Comparison of ENCODE assay signal across 14 mouse cellular contexts in genomic region chr11:35367248-35367647, GRCm38 (mm10).
DNase-seq lines count a peak whose midpoint lies in the region; ATAC-seq lines count a peak whose summit lies in the region.
"Had no signal": no experiment of that assay in that cellular context is flagged by ENCODE, and none has a peak within 500 bp of the region (broad histone marks: within the 10 kb centered on the region; RNA-seq: fewer than 3 reads in every experiment).

No protein-coding gene starts in this region.

- H3K27ac ChIP-seq in kidney, embryonic 16.5 days (ENCODE audit: low read length) = no peak overlapping the region
- H3K27ac ChIP-seq: embryonic facial prominence, embryonic 13.5 days; forebrain, embryonic 15.5 days; macrophage had no signal

- H3K36me3 ChIP-seq in kidney, embryonic 16.5 days (ENCODE audit: insufficient read depth, low read length) = no peaks in the 10 kb centered on the region
- H3K36me3 ChIP-seq: forebrain, embryonic 15.5 days; G1E had no signal

- DNase-seq in kidney, adult 18-20 months = peak; percentile 15
- peak; percentile 12 for DNase-seq in thymus, postnatal 0 days (ENCODE audit: low spot score)
- no peak for DNase-seq in thymus, postnatal 36 days
- DNase-seq in WW6 (ENCODE audit: low read depth, low spot score) = peak; percentile 42
- no peak for DNase-seq in Muller cell, postnatal 12 days (ENCODE audit: inconsistent ontology term)
- DNase-seq in yolk sac, embryonic 10.5 days (ENCODE audit: low spot score) = no peak
- DNase-seq: cerebellum, adult 8-10 months; heart, postnatal 4 days; right cerebral cortex, postnatal 25 days had no signal

- H3K4me3 ChIP-seq in kidney, embryonic 16.5 days (ENCODE audit: low read length) = no peak overlapping the region
- H3K4me3 ChIP-seq: embryonic facial prominence, embryonic 13.5 days; forebrain, embryonic 15.5 days had no signal

- peaks cover 21% of the 10 kb centered on the region for H3K4me1 ChIP-seq in kidney, embryonic 16.5 days (ENCODE audit: insufficient read depth, low read length)

- ATAC-seq in kidney, embryonic 16.5 days (ENCODE audit: low FRiP score, low TSS enrichment) = no peak
- ATAC-seq: forebrain, embryonic 15.5 days had no signal

- no peak overlapping the region for H3K9ac ChIP-seq in kidney, embryonic 16.5 days (replicated peaks; ENCODE audit: low read length)
- H3K9ac ChIP-seq: embryonic facial prominence, embryonic 13.5 days; forebrain, embryonic 15.5 days had no signal

- H3K4me2 ChIP-seq in kidney, embryonic 16.5 days (replicated peaks; ENCODE audit: low read depth, low read length) = no peak overlapping the region
- H3K4me2 ChIP-seq: embryonic facial prominence, embryonic 13.5 days; forebrain, embryonic 15.5 days had no signal

- no peaks in the 10 kb centered on the region; the same call in 1 of the 2 replicates for H3K27me3 ChIP-seq in kidney, embryonic 16.5 days (ENCODE audit: insufficient read depth, low read length)
- H3K27me3 ChIP-seq: embryonic facial prominence, embryonic 13.5 days had no signal

- H3K9me3 ChIP-seq in kidney, embryonic 16.5 days (ENCODE audit: low read length) = peaks cover under 1% of the 10 kb centered on the region; the same call in 1 of the 2 replicates
- H3K9me3 ChIP-seq: forebrain, embryonic 15.5 days had no signal

- 93% methylated on average over 4 of the region's 4 CpGs for WGBS in kidney, embryonic 16.5 days

Comparison
In these comparisons a context has a peak if more than half of its experiments do, and no peak if none do; other contexts are left out.
1. DNase-seq: peak in kidney, adult 18-20 months (single experiment), thymus, postnatal 0 days (single experiment) and WW6 (single experiment); none in thymus, postnatal 36 days (0 of 2), Muller cell, postnatal 12 days (single experiment) and yolk sac, embryonic 10.5 days (single experiment).